Mouse (Mus musculus) intestine, embryonic 14.5 days (tissue): ENCODE results near the gene Canx. TPM values are rescaled to one million over a fixed set of nuclear protein-coding genes. Genes with fewer than 3 reads are reported as not detected.

Experiments
- ATAC-seq: fragments of 200-750 bp; cut with Nextera tagmentation; replicated peaks from 2 replicates; pipeline ENCODE4 v1.8.0; 2017; ENCODE audit warnings: low read depth, moderate number of reproducible peaks, moderate TSS enrichment, moderate library complexity; ENCODE audit not compliant: low FRiP score, low TSS enrichment
- DNase-seq: peaks from one replicate; pipeline ENCODE4 v3.0.0-alpha.2; 2018; ENCODE audit warnings: low spot score
- H3K27ac ChIP-seq: fragments of 300-500 bp; sonication (generic); 2 replicates; pipeline ENCODE4 v1.5.1; 2014; ENCODE audit warnings: low read depth, mild to moderate bottlenecking, control low read depth
- H3K27me3 ChIP-seq: fragments of 300-500 bp; sonication (generic); replicated peaks from 2 replicates; pipeline ENCODE4 v1.6.1; 2014; ENCODE audit warnings: low read length, control low read depth; ENCODE audit not compliant: control insufficient read depth, insufficient read depth
- H3K36me3 ChIP-seq: fragments of 300-500 bp; sonication (generic); 2 replicates; pipeline ENCODE4 v1.6.1; 2014; ENCODE audit warnings: low read length, control low read depth; ENCODE audit not compliant: control insufficient read depth, insufficient read depth
- H3K4me1 ChIP-seq: fragments of 300-500 bp; sonication (generic); replicated peaks from 2 replicates; pipeline ENCODE4 v1.6.1; 2014; ENCODE audit warnings: low read length, control low read depth, mixed read lengths; ENCODE audit not compliant: control insufficient read depth, insufficient read depth
- H3K4me2 ChIP-seq: fragments of 300-500 bp; sonication (generic); 2 replicates; pipeline ENCODE4 v1.6.1; 2014; ENCODE audit warnings: low read length
- H3K4me3 ChIP-seq: fragments of 300-500 bp; sonication (generic); 2 replicates; pipeline ENCODE4 v1.5.1; 2014; ENCODE audit warnings: low read depth, low read length, control low read depth, mixed read lengths
- H3K9ac ChIP-seq: fragments of 300-500 bp; sonication (generic); 2 replicates; pipeline ENCODE4 v1.6.1; 2014; ENCODE audit warnings: mild to moderate bottlenecking, low read length
- H3K9me3 ChIP-seq: fragments of 300-500 bp; sonication (generic); 2 replicates; pipeline ENCODE4 v1.6.1; 2016; ENCODE audit warnings: low read length, control low read depth; ENCODE audit not compliant: control insufficient read depth
- WGBS: fragments of 180-500 bp; shearing (Covaris S2); extraction: QIAGEN DNeasy Blood & Tissue Kit; methylation state at CpG from one replicate; pipeline ENCODE4 v1.1.7; 2014; 5-methylcytosine and 5-hydroxymethylcytosine counted together
- polyA plus RNA-seq: library from polyadenylated mRNA; unstranded; fragments of >200 nt; fragmentation: Nextera tagmentation; extraction: Ambion mirVana; gene quantifications from 2 replicates; pipeline ENCODE4 v1.2.1, GENCODE M21; 2014

Gene Canx
- polyA plus RNA-seq, 1 experiment from 2014 or later, result 259 TPM

DNA sequence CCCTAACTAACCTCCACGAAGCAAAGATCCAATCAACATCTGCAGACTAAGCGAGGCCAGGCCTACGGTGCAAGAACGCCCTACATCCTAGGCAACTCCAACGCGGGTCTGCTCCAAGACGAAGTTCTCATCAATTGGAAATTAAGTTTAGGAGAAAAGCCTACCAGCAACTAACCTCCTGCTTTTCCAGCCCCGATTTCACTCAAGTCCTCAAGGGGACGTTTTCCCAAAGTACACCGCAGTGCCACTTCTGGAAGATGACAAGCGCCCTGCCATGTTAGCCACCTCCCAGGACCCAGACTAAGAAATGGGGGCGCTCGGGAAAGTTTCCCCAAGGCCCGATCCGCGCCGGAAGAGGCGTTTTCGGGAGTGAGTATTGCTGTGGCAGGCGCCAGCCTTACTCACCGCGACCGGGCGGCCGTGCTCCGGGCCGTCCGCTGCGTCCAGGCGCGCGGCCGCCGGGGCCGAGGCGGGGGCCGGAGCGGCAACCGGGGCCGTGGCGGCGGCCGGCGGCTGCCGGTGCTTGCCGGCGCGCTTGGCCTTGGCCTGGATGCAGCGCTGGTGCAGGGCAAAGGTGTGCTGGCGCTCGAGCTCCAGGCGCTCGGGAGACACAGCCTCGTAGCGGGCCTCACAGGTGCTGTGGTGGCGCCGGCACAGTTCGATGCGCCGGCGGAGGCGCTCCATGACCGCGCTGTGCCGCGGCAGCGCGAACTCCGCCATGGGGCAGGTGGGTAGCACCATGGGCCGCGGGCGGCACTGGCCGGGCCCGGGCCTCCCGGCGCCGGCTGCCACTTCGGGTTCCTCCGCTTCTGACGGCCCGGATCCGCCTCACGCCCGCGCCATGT lies 33.9 kb downstream of the Canx start:
- WGBS, result under 1% methylated on average over 77 of the region's 85 CpGs
- Histone ChIP-seq H3K27me3 (no peaks in the 10 kb centered on the region), H3K36me3 (peaks cover 28% of the 10 kb centered on the region)

DNA sequence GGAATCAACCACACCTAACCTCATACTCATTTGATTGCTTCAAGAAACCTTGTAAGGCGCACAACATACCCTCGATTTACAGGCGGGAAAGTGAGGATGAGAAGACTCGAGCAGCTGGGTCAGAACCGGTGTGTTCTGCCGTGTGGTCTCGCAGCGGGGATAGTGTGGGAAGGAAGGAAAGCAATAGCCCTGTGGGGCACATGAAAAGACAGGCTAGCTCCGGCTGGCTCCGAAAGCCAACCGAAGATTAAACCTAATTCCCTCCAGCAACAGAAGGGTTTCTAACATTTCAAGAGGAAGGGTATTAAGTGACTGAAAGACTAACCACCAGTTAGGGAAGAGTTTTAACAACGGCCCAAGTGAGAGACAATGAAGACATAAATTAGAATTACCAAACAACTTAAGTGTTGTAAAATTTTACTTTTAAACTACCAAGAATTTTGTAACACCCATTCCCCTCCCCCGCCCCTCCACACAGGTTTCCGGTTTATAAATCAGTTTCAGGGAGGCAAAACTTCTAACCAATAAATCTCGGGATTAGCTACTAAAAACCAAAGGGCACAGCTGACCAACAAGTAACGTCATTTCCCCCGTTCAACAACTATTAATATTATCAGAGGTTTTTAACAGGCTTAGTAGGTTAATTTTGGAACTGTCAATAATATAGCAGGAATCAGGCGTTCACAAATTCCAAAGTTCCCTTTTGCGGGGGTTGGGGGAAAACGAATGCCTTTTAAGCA lies 34.8 kb downstream of the Canx start:
- peak overlapping the region; percentile 97 for H3K4me3 ChIP-seq
- DNase-seq, result peak; percentile 52
- no peak for ATAC-seq
- H3K9me3 ChIP-seq, result no peaks in the 10 kb centered on the region
- peak overlapping the region; percentile 66 for H3K4me2 ChIP-seq
- WGBS, result 12% methylated on average over 20 of the region's 20 CpGs
- H3K36me3 ChIP-seq, result peaks cover 27% of the 10 kb centered on the region
- H3K4me1 ChIP-seq, result peaks cover 5% of the 10 kb centered on the region
- H3K27ac ChIP-seq, result peak overlapping the region; percentile 99; the same call in 1 of the 2 replicates
- no peaks in the 10 kb centered on the region for H3K27me3 ChIP-seq
- H3K9ac ChIP-seq, result peak overlapping the region; percentile 99

More for the DNA sequence above, 33.9 kb downstream of the Canx start:
- DNase-seq (peak; percentile 84), ATAC-seq (peak; percentile 82)
- H3K4me1 ChIP-seq, result peaks cover 5% of the 10 kb centered on the region
- H3K4me2 ChIP-seq, result peak overlapping the region; percentile 66
- peak overlapping the region; percentile 99 for H3K9ac ChIP-seq
- peak overlapping the region; percentile 97 for H3K4me3 ChIP-seq
- peak overlapping the region; percentile 99 for H3K27ac ChIP-seq
- no peaks in the 10 kb centered on the region for H3K9me3 ChIP-seq

DNA sequence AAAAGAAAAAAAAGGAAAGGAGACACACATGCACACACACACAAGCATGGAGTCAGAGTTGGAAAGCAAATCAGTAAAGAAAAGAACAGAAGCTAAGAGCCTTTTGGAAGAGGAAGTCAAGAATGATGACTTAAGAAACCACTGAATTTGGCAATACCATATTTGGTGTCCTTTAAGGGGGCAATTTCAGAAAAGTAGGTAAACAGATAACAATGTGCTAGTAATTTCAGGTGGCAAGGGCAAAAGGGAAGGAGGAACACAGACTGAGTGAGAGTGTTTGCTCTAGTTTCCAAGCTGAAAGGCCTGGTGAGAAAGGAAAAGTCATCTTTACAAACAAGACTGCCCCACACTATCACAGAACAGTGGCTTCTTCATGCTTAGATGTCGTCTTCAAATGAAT lies 39.0 kb downstream of the Canx start:
- H3K4me3 ChIP-seq, result no peak overlapping the region
- H3K4me1 ChIP-seq, result peaks cover 5% of the 10 kb centered on the region
- peaks cover 9% of the 10 kb centered on the region for H3K36me3 ChIP-seq
- no peak overlapping the region for H3K4me2 ChIP-seq
- DNase-seq (peak; percentile 10), ATAC-seq (no peak)
- H3K9ac ChIP-seq, result no peak overlapping the region
- H3K27ac ChIP-seq, result no peak overlapping the region
- WGBS, result 81% methylated on average over 1 of the region's 1 CpGs
- no peaks in the 10 kb centered on the region for H3K9me3 ChIP-seq
- H3K27me3 ChIP-seq, result no peaks in the 10 kb centered on the region

DNA sequence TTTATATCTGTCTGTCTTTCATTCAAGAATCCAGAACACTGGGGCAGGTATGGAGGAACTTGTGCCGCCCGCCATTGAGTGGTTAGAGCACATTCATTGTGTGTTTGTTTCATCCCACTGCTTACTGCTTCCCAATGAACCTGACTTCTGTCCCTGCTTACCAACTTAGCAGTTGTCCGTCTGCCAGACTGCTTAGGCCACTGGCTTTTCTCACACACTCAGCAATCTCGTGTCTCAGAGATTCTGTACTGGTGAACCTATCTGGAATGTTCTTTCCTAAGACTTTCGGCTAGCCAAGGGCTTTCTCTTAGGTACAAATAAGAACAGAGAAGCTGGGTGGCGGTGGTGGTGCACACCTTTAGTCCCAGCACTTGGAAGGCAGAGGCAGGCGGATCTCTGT lies 39.8 kb downstream of the Canx start:
- 93% methylated on average over 7 of the region's 7 CpGs for WGBS
- DNase-seq (peak; percentile 36), ATAC-seq (no peak)
- H3K27me3 ChIP-seq, result no peaks in the 10 kb centered on the region
- no peak overlapping the region for H3K4me3 ChIP-seq
- peaks cover 5% of the 10 kb centered on the region for H3K4me1 ChIP-seq
- H3K9me3 ChIP-seq, result no peaks in the 10 kb centered on the region
- peaks cover 15% of the 10 kb centered on the region for H3K36me3 ChIP-seq
- no peak overlapping the region for H3K4me2 ChIP-seq
- no peak overlapping the region for H3K9ac ChIP-seq
- no peak overlapping the region for H3K27ac ChIP-seq

DNA sequence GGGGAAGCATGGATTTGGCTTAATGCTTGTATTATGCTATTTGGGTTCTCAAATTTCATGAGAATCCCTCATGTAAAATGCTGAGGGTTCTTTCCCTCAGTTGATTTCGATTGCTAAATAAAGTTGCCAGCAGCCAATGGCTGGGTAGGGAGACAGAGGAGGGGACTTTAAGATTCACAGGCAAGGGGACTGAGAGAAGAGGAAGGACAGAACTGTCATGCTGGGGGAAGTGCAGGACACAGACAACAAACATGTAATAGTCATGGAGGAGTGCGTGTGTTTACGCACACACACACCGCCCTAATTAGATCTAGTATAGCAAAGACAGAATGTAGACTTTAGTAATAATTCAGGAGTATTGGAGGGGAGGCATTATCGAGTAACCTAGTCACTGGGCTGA lies 40.2 kb downstream of the Canx start:
- Histone ChIP-seq H3K4me3 (no peak overlapping the region), H3K9me3 (no peaks in the 10 kb centered on the region), H3K4me2 (no peak overlapping the region), H3K27ac (no peak overlapping the region), H3K4me1 (peaks cover 3% of the 10 kb centered on the region), H3K9ac (no peak overlapping the region), H3K36me3 (peaks cover 20% of the 10 kb centered on the region), H3K27me3 (no peaks in the 10 kb centered on the region)
- ATAC-seq (no peak), DNase-seq (peak; percentile 38)
- WGBS, result 94% methylated on average over 5 of the region's 5 CpGs

DNA sequence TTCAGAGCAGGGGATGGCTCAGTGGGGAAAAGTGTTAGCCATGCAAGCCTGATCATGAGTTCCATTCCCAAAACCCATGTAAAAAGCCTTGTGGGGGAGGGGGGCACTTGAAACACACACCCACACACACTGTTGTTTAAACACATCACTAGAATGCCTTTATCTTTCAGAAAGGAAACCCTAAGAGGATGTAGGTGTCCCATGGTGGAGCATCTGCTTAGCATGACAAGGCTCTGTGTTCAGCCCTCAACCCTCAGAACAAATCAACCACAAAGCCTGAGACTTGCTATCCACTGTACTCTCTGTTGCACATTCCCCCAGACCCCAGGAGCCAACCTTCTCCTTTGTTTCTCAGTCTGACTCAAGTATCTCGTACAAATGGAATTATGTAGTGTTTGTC lies 45.4 kb downstream of the Canx start:
- no peaks in the 10 kb centered on the region for H3K27me3 ChIP-seq
- no peak overlapping the region for H3K27ac ChIP-seq
- WGBS, result 76% methylated on average over 1 of the region's 1 CpGs
- H3K9me3 ChIP-seq, result no peaks in the 10 kb centered on the region
- no peaks in the 10 kb centered on the region for H3K4me1 ChIP-seq
- H3K9ac ChIP-seq, result no peak overlapping the region
- H3K36me3 ChIP-seq, result peaks cover 19% of the 10 kb centered on the region; the same call in 1 of the 2 replicates
- DNase-seq (no peak), ATAC-seq (no peak)
- H3K4me2 ChIP-seq, result no peak overlapping the region
- H3K4me3 ChIP-seq, result no peak overlapping the region

DNA sequence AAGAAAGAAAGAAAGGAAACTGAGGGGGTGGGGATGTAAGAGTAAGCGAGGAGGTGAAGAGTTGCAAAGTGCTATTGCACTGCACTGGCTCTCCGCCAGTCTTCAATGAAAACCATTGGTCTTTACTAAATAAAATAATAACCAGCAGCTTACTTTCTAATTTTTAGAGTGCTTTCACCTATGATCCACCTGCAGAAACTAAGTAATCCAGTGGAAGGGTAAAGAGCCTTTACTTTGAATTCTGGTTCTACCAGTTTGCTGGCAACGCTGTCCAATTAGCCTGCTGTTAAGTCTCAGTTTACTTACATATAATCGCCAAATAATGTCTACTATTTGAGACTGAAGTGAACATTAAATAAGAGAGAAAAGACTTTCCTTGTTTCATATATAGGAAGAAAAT lies 46.5 kb downstream of the Canx start:
- WGBS, result 87% methylated on average over 4 of the region's 4 CpGs
- no peak for DNase-seq

DNA sequence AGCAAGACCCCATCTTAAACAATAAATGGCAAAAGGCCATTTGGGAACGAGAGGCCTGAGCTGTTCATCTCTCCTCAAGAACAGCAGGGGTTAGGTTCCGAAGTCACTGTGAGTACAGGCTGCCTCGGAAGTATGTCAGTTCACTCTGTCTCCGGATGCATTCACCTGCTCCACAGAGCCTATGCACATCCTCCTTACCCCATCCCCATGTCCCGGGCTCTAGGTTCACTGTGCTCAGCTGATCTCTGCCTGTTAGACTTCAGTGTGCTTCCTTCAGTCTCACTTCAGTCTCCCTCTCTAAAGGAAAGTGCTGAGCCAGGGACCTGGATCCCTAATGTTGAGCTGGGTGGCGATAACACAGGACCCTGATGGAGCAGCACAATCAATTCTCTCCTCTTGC lies 47.8 kb downstream of the Canx start:
- H3K9me3 ChIP-seq, result no peaks in the 10 kb centered on the region
- no peak for DNase-seq
- WGBS, result 95% methylated on average over 6 of the region's 6 CpGs

More for the DNA sequence above, 46.5 kb downstream of the Canx start:
- no peak for ATAC-seq
- H3K4me3 ChIP-seq, result no peak overlapping the region
- H3K27me3 ChIP-seq, result no peaks in the 10 kb centered on the region
- no peak overlapping the region for H3K9ac ChIP-seq
- no peaks in the 10 kb centered on the region for H3K4me1 ChIP-seq
- no peak overlapping the region for H3K27ac ChIP-seq
- H3K4me2 ChIP-seq, result no peak overlapping the region
- H3K36me3 ChIP-seq, result peaks cover 19% of the 10 kb centered on the region; the same call in 1 of the 2 replicates
- no peaks in the 10 kb centered on the region for H3K9me3 ChIP-seq

More for the DNA sequence above, 47.8 kb downstream of the Canx start:
- no peaks in the 10 kb centered on the region for H3K4me1 ChIP-seq
- no peak for ATAC-seq
- H3K36me3 ChIP-seq, result peaks cover 21% of the 10 kb centered on the region; the same call in 1 of the 2 replicates
- no peak overlapping the region for H3K4me3 ChIP-seq
- H3K4me2 ChIP-seq, result no peak overlapping the region
- H3K27ac ChIP-seq, result no peak overlapping the region
- H3K27me3 ChIP-seq, result no peaks in the 10 kb centered on the region
- H3K9ac ChIP-seq, result no peak overlapping the region
